Mouse (Mus musculus) MEL (cell line): Measurements from ENCODE around the gene St7. TPM values are rescaled to one million over a fixed set of nuclear protein-coding genes. Genes with fewer than 3 reads are reported as not detected.

Experiments used
- DNase-seq: peaks from one replicate; pipeline ENCODE4 v3.0.0; 2011; ENCODE audit warnings: low read depth, low spot score
- H3K27ac ChIP-seq: 2 replicates; pipeline ENCODE4 v1.5.1; 2012; ENCODE audit warnings: low read depth, mild to moderate bottlenecking, control low read depth, low read length, moderate library complexity; ENCODE audit not compliant: control insufficient read depth
- H3K27me3 ChIP-seq, 2 experiments: fragments of 150-350 bp in 1 of 2; sonication (generic) in 1 of 2; 2 replicates each; pipeline ENCODE4 v1.6.1; 2012; ENCODE audit warnings: low read length in 2 of 2, mild to moderate bottlenecking in 2 of 2, improper control_type of control experiment in 1 of 2, moderate library complexity in 1 of 2; ENCODE audit not compliant: insufficient read depth in 2 of 2, control insufficient read depth in 1 of 2
- H3K36me3 ChIP-seq, 2 experiments: 2 replicates each; pipeline ENCODE4 v1.6.1; 2012 to 2014; ENCODE audit warnings: low read length in 2 of 2, improper control_type of control experiment in 1 of 2, inconsistent platforms in 1 of 2, mild to moderate bottlenecking in 1 of 2; ENCODE audit not compliant: insufficient read depth in 2 of 2, control insufficient read depth in 1 of 2
- H3K4me1 ChIP-seq, 2 experiments: fragments of 150-350 bp in 1 of 2; sonication (generic) in 1 of 2; 2 replicates each; pipeline ENCODE4 v1.6.1; 2012; ENCODE audit warnings: low read length in 2 of 2, improper control_type of control experiment in 1 of 2, mild to moderate bottlenecking in 1 of 2; ENCODE audit not compliant: insufficient read depth in 2 of 2, control insufficient read depth in 1 of 2
- H3K4me3 ChIP-seq, 2 experiments: fragments of 150-350 bp in 1 of 2; sonication (generic) in 1 of 2; 2 replicates each; pipeline ENCODE4 v1.5.1; 2012; ENCODE audit warnings: low read depth in 2 of 2, low read length in 2 of 2, mild to moderate bottlenecking in 2 of 2, moderate library complexity in 2 of 2, control low read depth in 1 of 2, improper control_type of control experiment in 1 of 2; ENCODE audit not compliant: control insufficient read depth in 1 of 2, insufficient read depth in 1 of 2
- H3K79me2 ChIP-seq: 2 replicates; pipeline ENCODE4 v1.6.1; 2012; ENCODE audit warnings: mild to moderate bottlenecking, low read length, moderate library complexity; ENCODE audit not compliant: control insufficient read depth, poor library complexity, insufficient read depth
- H3K9ac ChIP-seq: 2 replicates; pipeline ENCODE4 v1.6.1; 2012; ENCODE audit warnings: low read depth, mild to moderate bottlenecking, control low read depth, low read length, moderate library complexity; ENCODE audit not compliant: control insufficient read depth, poor library complexity, severe bottlenecking
- H3K9me3 ChIP-seq: fragments of 150-350 bp; sonication (generic); replicated peaks from 2 replicates; pipeline ENCODE4 v1.6.1; 2012; ENCODE audit warnings: mild to moderate bottlenecking, low read length, improper control_type of control experiment, moderate library complexity; ENCODE audit not compliant: insufficient read depth
- CTCF ChIP-seq, 3 experiments: IDR thresholded peaks in 2 of 3; conservative IDR thresholded peaks in 1 of 3; 2 replicates each; pipeline ENCODE4 v1.5.1; 2011 to 2012; ENCODE audit warnings: low read length in 3 of 3, low read depth in 2 of 3, mild to moderate bottlenecking in 2 of 3, improper control_type of control experiment in 1 of 3, inconsistent platforms in 1 of 3, mixed read lengths in 1 of 3, moderate library complexity in 1 of 3; ENCODE audit not compliant: control insufficient read depth in 1 of 3, insufficient read depth in 1 of 3, poor library complexity in 1 of 3, severe bottlenecking in 1 of 3
- EP300 ChIP-seq, 2 experiments: IDR thresholded peaks; 2 replicates each; pipeline ENCODE4 v1.6.1; 2011; ENCODE audit warnings: improper control_type of control experiment in 2 of 2, low read length in 2 of 2, low read depth in 1 of 2, mild to moderate bottlenecking in 1 of 2
- ETS1 ChIP-seq: IDR thresholded peaks from 2 replicates; pipeline ENCODE4 v1.6.1; 2012; ENCODE audit warnings: low read depth, mild to moderate bottlenecking, inconsistent platforms, low read length, improper control_type of control experiment, moderate library complexity
- GATA1 ChIP-seq: IDR thresholded peaks from 2 replicates; pipeline ENCODE4 v1.6.1; 2011; ENCODE audit warnings: low read depth, low read length, improper control_type of control experiment
- JUND ChIP-seq: IDR thresholded peaks from 2 replicates; pipeline ENCODE4 v1.6.1; 2011; ENCODE audit warnings: low read depth, mild to moderate bottlenecking, improper control_type of control experiment, low read length
- KAT2A ChIP-seq: conservative IDR thresholded peaks from 2 replicates; pipeline ENCODE4 v1.6.1; 2012; ENCODE audit warnings: low read depth, low read length, improper control_type of control experiment, inconsistent platforms
- MEF2A ChIP-seq: IDR thresholded peaks from 2 replicates; pipeline ENCODE4 v1.6.1; 2014; ENCODE audit warnings: low read depth, mild to moderate bottlenecking, inconsistent platforms, low read length, improper control_type of control experiment; ENCODE audit not compliant: poor library complexity, insufficient replicate concordance, severe bottlenecking; ENCODE audit errors: extremely low read depth
- MYB ChIP-seq: IDR thresholded peaks from 2 replicates; pipeline ENCODE4 v1.6.1; 2011; ENCODE audit warnings: mild to moderate bottlenecking, low read depth, low read length, improper control_type of control experiment
- POLR2A ChIP-seq, 2 experiments: IDR thresholded peaks; 2 replicates each; pipeline ENCODE4 v1.6.1; 2011 to 2012; ENCODE audit warnings: low read length in 2 of 2, mild to moderate bottlenecking in 2 of 2, control low read depth in 1 of 2, improper control_type of control experiment in 1 of 2, low read depth in 1 of 2, moderate library complexity in 1 of 2; ENCODE audit not compliant: control insufficient read depth in 1 of 2, insufficient read depth in 1 of 2, poor library complexity in 1 of 2
- POLR2AphosphoS5 ChIP-seq: IDR thresholded peaks from 2 replicates; pipeline ENCODE4 v1.6.1; 2012; ENCODE audit warnings: low read depth, borderline replicate concordance, mild to moderate bottlenecking, inconsistent platforms, low read length, moderate library complexity, mixed read lengths
- RCOR1 ChIP-seq: IDR thresholded peaks from 2 replicates; pipeline ENCODE4 v1.6.1; 2012; ENCODE audit warnings: low read depth, mild to moderate bottlenecking, inconsistent platforms, low read length, improper control_type of control experiment
- SIN3A ChIP-seq: IDR thresholded peaks from 2 replicates; pipeline ENCODE4 v1.6.1; 2012; ENCODE audit warnings: low read length, improper control_type of control experiment, inconsistent platforms
- SMC3 ChIP-seq: IDR thresholded peaks from 2 replicates; pipeline ENCODE4 v1.6.1; 2011; ENCODE audit warnings: low read depth, low read length, improper control_type of control experiment
- TBP ChIP-seq: IDR thresholded peaks from 2 replicates; pipeline ENCODE4 v1.8.0; 2011; ENCODE audit warnings: low read depth, low read length, improper control_type of control experiment
- ZC3H11A ChIP-seq: IDR thresholded peaks from 2 replicates; pipeline ENCODE4 v1.6.1; 2012; ENCODE audit warnings: low read depth, mild to moderate bottlenecking, inconsistent platforms, low read length, improper control_type of control experiment
- ZNF384 ChIP-seq: IDR thresholded peaks from 2 replicates; pipeline ENCODE4 v1.6.1; 2012; ENCODE audit warnings: low read depth, mild to moderate bottlenecking, inconsistent platforms, low read length, improper control_type of control experiment
- polyA plus RNA-seq, 2 experiments: library from polyadenylated mRNA; stranded (reverse) in 1 of 2; unstranded in 1 of 2; fragments of >175 nt in 1 of 2; fragments of >200 nt in 1 of 2; gene quantifications; 2 replicates each; pipeline versions ENCODE4 v1.2.1 to v1.2.4; 2012; ENCODE audit warnings: low replicate concordance in 2 of 2, low read depth in 1 of 2; ENCODE audit not compliant: insufficient read length in 2 of 2, insufficient read depth in 1 of 2, missing spikeins in 1 of 2
- total RNA-seq: library from RNA; depleted of rRNA; stranded (reverse); fragments of 300-350 nt; gene quantifications from 2 replicates; pipeline ENCODE4 v1.2.3, GENCODE M21; 2012

Gene St7
- total and polyA plus RNA-seq, 3 experiments, result 34.4 to 48.5 TPM; not detected in 1

- Histone ChIP-seq H3K36me3 (peaks cover 0 to 23% of the 10 kb centered on the region in 2 experiments; a peak in 2 of 4 replicates), H3K9ac (no peak overlapping the region), H3K27me3 (no peaks in the 10 kb centered on the region), H3K4me3 (no peak overlapping the region), H3K79me2 (peaks cover 8% of the 10 kb centered on the region; the same call in 1 of the 2 replicates), H3K27ac (no peak overlapping the region), H3K4me1 (peaks cover 8 to 19% of the 10 kb centered on the region in 2 experiments), H3K9me3 (no peaks in the 10 kb centered on the region)
- DNase-seq, result peak; percentile 22
- peak; percentile 64 for TF ChIP-seq GATA1
- TF ChIP-seq RCOR1, result peak; percentile 25; the same call in 1 of the 2 replicates
- no peak for TF ChIP-seq POLR2AphosphoS5
- peak; percentile 36 to 53 for TF ChIP-seq EP300 (IDR thresholded peaks at IDR 0.05; ENCODE audit: low read depth in 1 of 2, low read length in 2 of 2)
These were observed 34.5 kb downstream of the St7 start for GRCm38 (mm10) chr6:17727241-17727640.

DNA sequence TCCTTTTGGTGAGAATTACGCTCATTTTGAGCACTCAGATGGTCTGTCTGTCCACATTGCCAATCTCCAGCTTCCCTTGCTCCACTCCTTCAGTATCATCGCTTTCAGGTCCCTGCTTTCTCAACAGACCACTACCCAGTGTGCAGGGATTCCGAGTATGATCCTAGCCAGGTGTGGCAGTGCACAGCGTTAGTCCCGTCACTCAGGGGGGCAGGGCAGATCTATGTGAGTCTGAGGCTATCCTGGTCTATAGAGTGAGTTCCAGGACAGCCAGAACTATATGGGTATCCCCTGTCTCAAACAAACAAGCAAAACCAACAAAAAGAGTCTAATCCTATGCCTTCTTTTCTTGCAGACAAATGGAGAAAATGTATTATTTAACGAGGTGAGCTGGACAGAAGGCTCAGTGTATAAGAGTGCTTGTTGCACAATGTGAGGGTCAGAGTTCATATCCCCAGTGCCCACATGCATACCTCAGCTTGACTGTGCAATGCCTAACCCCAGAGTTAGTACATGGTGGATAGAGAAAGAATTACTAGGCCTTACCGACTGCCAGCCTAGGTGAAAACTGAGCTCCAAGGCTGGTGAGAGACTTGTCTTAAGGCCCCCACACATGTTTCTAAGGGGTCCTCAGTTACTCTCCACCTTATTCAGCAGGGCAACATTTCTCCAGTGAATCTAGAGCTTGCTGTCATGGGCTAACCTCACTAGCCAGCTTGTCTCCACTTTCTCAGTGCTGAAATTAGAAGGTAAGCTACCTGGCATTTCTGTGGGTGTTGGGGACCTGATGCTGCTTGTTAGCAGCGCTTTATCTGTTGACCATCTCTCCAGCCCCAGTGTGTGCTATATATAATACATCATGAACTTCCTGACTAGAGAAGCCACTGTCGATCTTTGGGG lies 35.4 kb downstream of the St7 start:
- Histone ChIP-seq H3K9ac (no peak overlapping the region), H3K27ac (no peak overlapping the region), H3K79me2 (peaks cover 12% of the 10 kb centered on the region; the same call in 1 of the 2 replicates), H3K9me3 (no peaks in the 10 kb centered on the region), H3K4me3 (no peak overlapping the region), H3K36me3 (peaks cover 0 to 24% of the 10 kb centered on the region in 2 experiments; a peak in 2 of 4 replicates), H3K4me1 (peaks cover 8 to 23% of the 10 kb centered on the region in 2 experiments), H3K27me3 (no peaks in the 10 kb centered on the region)
- DNase-seq, result no peak
- TF ChIP-seq ZC3H11A, result no peak
- no peak for TF ChIP-seq ZNF384
- TF ChIP-seq JUND, result no peak
- TF ChIP-seq MEF2A, result no peak
- no peak for TF ChIP-seq SIN3A
- TF ChIP-seq TBP, result no peak
- no peak for TF ChIP-seq POLR2A (IDR thresholded peaks at IDR 0.05; ENCODE audit: control insufficient read depth in 1 of 2, insufficient read depth in 1 of 2, low read depth in 1 of 2, low read length in 2 of 2, poor library complexity in 1 of 2)
- no peak for TF ChIP-seq KAT2A

- Histone ChIP-seq H3K4me1 (peaks cover 19 to 35% of the 10 kb centered on the region in 2 experiments), H3K4me3 (no peak overlapping the region), H3K9me3 (no peaks in the 10 kb centered on the region), H3K27ac (no peak overlapping the region), H3K9ac (no peak overlapping the region), H3K27me3 (no peaks in the 10 kb centered on the region), H3K36me3 (peaks cover 0 to 34% of the 10 kb centered on the region in 2 experiments; a peak in 2 of 4 replicates), H3K79me2 (peaks cover 11% of the 10 kb centered on the region; the same call in 1 of the 2 replicates)
- TF ChIP-seq MYB (no peak), SMC3 (no peak), CTCF (IDR thresholded peaks at IDR 0.05 in 2 of 3, conservative IDR thresholded peaks at IDR 0.05 in 1 of 3; ENCODE audit: control insufficient read depth in 1 of 3, insufficient read depth in 1 of 3, low read depth in 2 of 3, low read length in 3 of 3, poor library complexity in 1 of 3, severe bottlenecking in 1 of 3) (no peak), ETS1 (no peak)
- no peak for DNase-seq
These were observed 37.4 kb downstream of the St7 start for GRCm38 (mm10) chr6:17730122-17730521.
